Mouse (Mus musculus): ENCODE measurements around the gene Ypel3.
"Not testable (repeated sequence)": the region's sequence is repeated elsewhere in the genome, so short reads cannot be mapped to it uniquely, and the experiment has no call there.

Gene Ypel3

DNA sequence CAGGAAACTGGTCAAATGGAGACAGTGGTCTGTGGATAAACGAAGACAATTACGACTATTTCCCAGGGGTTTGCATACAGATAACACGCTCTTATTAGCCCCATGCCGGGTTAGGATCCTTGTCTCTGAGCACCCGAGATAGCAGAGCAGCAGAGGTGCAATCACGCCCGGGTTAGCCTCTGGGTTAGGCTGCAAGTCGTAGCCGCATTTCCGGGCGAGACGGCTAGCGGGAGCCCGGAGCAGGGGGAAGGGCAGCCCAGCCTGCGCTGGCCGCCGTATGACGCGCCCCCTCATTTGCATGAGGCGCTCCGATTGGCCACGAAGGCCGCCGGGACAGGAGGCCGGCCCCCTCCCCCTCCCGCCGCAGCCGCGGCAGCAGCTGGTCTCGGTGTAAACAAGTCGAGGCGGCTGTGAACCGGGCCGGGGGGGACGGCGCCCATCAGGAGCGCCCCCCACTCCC lies at the start of gene Ypel3:
Gene Ypel3, plus strand, starts transcription at position 358 of the 460 bp plus-strand sequence.
- peak; percentile 93 for DNase-seq (ENCODE audit: low spot score)

DNA sequence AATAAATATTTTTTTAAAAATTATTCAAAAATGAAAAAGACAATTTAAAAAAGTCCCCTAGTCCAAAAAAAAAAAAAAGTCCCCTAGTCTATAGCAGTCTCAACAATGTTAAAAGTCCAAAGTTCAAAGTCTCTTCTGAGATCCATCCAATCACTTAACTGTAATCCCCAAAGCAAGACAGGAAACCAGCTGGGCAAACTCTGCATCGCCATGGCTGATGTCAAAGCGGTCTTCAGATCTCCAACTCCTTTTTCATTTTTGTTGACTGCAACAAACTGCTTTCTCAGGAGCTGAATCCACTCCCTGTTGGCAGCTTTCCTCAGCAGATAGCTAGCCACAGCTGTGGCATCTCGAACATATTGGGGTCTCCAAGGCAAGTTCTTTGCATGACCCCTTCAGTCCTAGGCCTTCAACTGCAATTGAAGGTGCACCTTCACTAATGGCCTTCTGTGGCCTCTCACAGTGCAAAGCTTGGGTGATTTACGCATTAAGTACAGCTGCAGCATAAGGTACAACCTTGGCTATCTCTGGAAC lies 46.4 kb upstream of the Ypel3 start:
- DNase-seq (ENCODE audit: low spot score) = not testable (repeated sequence)

GRCm38 (mm10) chr7:126736122-126736521 lies 40.6 kb upstream of the Ypel3 start:
- DNase-seq (ENCODE audit: low spot score) = no peak

DNA sequence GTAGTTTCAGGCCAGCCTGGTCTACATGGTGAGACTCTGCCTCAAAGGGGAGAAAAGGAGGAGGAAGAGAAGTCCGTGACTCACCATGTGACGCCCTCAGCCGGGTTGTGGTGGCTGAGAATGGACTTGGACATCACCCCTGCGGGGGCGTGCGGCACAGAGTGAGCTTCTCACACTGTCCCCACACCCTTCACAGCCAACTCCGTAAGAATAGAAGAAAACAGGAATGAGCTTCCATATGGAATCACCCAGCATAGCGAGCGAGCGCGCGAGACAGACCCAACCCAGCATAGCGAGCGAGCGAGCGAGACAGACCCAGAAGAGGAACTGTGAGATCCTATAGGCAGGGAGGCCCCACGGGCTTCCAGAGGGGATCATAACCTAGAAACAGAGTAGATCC lies 37.2 kb upstream of the Ypel3 start:
- DNase-seq (ENCODE audit: low spot score) = peak; percentile 55

GRCm38 (mm10) chr7:126740132-126740735 lies 36.5 kb upstream of the Ypel3 start:
- DNase-seq (ENCODE audit: low spot score) = peak; percentile 91

- peak; percentile 25 for DNase-seq (ENCODE audit: low spot score)
These were observed 35.8 kb upstream of the Ypel3 start for GRCm38 (mm10) chr7:126740977-126741376.

DNA sequence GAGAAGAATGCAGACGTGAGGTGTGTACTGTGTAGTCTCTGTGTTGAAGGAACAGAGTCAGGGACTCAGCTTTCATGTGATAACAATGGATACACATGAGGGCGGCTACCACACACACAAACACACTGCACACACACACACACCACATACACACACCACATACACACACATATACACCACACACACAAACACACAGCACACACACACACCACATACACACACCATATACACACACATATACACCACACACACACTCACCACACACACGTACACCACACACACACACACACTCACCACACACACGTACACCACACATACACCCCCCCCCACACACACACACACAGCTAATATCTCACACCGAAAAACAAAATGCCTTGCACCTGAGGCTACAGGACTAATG lies 35.3 kb upstream of the Ypel3 start:
- no peak for DNase-seq (ENCODE audit: low spot score)

DNA sequence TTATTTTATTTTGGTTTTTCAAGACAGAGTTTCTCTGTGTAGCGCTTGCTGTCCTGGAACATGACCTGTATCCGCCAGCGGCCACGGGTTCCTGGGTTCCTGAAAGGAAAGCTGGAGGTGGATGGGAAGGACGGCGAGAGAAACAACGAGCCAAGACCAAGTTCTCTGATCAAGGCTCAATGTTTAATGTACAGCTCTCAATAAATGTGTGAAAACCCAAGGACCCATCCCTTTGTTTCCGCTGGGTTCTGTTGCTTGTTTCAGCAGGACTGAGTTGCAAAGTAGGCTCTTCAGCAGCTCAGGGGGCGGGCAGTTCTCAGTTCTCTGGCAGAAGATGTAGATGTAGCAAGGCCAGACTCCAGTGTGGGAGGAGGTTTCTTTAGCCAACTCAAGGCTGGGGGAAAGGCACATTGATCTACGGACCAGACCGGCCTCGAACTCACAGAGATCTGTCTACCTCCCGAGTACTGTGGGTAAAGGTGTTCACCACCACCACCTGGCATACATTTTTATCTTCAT lies 34.7 kb upstream of the Ypel3 start:
- no peak for DNase-seq (ENCODE audit: low spot score)

- DNase-seq (ENCODE audit: low spot score) = no peak
These were observed 30.7 kb upstream of the Ypel3 start for GRCm38 (mm10) chr7:126746066-126746465.

DNA sequence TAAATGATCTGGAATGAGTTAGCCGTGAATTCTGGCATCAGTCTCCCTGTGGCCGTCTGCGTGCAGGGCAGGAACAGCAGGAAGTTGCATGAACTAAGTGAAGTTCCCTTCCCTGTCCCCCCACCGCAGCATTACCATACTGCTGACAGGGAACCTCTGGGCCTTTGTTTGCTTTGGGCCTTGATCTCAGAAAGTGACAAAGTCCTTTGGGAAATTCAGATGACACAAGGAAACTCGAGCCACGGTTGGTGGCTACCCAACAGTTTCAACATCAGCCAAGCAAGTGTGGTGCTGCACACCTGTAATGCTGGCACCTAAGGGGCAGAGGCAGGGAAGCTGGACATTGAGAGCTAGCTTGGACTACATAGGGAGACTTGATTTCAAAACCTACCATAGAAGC lies 30.0 kb upstream of the Ypel3 start:
- no peak for DNase-seq (ENCODE audit: low spot score)

GRCm38 (mm10) chr7:126748824-126749223 lies 27.9 kb upstream of the Ypel3 start:
- DNase-seq (ENCODE audit: low spot score) = no peak

- no peak for DNase-seq (ENCODE audit: low spot score)
These were observed 27.0 kb upstream of the Ypel3 start for GRCm38 (mm10) chr7:126749582-126750343.

DNA sequence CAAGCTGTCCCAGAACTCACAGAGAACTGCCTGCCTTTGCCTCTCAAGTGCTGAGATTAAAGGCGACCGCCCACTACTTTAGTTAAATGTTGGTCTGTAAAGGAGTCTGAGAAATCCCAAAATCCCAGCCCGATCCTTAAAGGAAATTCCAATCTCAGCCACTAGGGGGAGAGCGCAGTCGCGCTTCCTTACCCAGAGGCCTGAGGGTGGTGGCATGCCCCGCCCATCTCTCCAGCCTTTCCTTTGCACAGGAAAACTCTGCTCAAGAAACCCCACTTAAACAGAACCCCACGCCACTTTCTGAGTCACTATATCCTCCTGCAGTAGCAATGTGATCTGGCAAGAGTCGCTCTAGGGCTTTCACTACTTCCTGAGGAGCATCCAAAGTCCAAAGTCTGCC lies 21.9 kb upstream of the Ypel3 start:
- peak; percentile 90 for DNase-seq (ENCODE audit: low spot score)

DNA sequence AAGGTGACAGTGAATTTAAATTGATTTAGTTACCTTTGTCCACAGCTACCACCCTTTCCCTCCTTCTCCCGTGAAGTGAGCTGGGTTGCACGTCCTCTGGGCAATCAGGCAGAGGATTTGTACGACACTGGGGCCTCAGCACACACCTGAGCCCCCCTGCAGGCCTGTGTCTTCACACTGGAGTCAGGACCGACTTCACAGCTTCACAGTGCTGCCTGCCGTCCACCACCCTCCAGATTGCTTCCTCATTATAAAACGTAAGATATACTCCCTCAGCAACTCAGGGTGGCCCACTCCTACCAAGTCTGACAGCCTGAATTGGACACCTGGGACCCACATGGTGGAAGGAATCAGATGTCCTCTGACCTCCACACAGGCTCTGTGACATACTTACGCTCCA lies 18.2 kb upstream of the Ypel3 start:
- no peak for DNase-seq (ENCODE audit: low spot score)

- peak; percentile 92 for DNase-seq (ENCODE audit: low spot score)
These were observed 17.6 kb upstream of the Ypel3 start, which contains the start of gene Mapk3 for GRCm38 (mm10) chr7:126759050-126759671. TSS of gene Mapk3 (plus strand) at chr7:126759601.

DNA sequence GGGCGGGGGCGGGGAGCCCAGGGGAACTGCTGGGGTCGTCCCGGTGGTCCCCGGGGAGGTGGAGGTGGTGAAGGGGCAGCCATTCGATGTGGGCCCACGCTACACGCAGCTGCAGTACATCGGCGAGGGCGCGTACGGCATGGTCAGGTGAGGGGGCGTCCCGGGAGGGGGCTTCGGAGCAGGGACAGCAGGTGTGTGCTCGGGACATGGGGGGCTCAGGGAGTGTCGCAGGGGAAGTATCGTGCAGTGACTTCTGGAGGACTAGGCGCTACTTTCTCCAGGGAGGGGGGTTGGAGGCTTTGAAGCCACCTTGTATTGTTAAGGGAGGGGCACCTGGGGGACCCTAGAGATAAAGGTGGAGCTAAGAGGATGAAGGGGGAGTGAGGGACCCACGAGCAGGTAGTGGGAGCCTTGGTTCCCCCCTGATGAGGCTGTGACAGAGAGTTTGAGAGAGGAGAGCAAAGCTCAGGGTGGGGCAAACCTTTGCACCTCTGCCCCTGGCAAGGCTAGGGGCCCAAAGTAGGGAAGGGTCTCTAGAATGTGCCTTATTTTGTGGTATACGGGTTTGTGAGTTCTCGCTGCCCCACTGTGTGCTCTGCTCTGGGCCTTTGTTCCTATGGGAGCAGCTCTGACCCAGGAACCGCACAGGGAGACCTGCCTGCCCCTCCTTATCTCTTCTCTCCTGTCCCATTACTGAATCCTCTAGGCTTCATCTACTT lies 16.9 kb upstream of the Ypel3 start:
- no peak for DNase-seq (ENCODE audit: low spot score)

- DNase-seq (ENCODE audit: low spot score) = peak; percentile 78
These were observed 16.4 kb upstream of the Ypel3 start for GRCm38 (mm10) chr7:126760391-126760802.

- DNase-seq (ENCODE audit: low spot score) = no peak
These were observed 15.8 kb upstream of the Ypel3 start for GRCm38 (mm10) chr7:126760956-126761355.

- no peak for DNase-seq (ENCODE audit: low spot score)
These were observed 15.2 kb upstream of the Ypel3 start for GRCm38 (mm10) chr7:126761529-126762067.

DNA sequence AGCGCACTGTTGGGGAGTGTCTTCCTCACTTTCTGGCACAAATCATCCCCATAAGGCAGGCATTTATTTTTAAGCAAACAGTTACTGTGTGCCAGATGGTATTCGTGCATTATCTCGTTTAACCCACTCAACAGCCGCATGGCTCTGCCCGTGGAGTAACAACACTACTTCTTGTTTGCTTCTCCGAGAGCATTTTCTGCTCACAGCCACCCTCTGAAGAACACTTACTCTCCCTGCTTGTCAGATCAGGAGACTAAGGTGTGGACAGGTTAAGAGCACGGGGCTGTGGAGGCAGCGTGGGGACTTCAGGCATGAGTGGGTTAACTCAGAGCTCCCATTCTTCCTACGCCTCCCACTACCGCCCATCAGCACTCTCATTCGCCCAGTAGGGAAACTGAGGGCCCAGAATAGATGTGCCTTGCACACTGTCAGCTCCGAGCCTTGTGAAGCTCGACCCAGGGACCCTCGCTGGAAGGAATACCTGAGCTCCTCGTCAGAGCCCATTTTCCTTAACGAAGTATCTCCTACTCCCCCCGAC lies 14.2 kb upstream of the Ypel3 start:
- no peak for DNase-seq (ENCODE audit: low spot score)

GRCm38 (mm10) chr7:126765540-126765939 lies 11.2 kb upstream of the Ypel3 start:
- DNase-seq (ENCODE audit: low spot score) = no peak
